Mouse (Mus musculus) lung, adult 2 months (tissue): ENCODE measurements around the gene Cox7a2l.

ENCODE experiments used
- CTCF ChIP-seq: fragments of 200-500 bp; IDR thresholded peaks from 2 replicates; pipeline ENCODE4 v1.5.1; 2011; ENCODE audit warnings: mild to moderate bottlenecking, low read length, control low read depth; ENCODE audit not compliant: insufficient read depth
- POLR2A ChIP-seq: fragments of 200-500 bp; IDR thresholded peaks from 2 replicates; pipeline ENCODE4 v1.6.1; 2011; ENCODE audit warnings: low read depth, mild to moderate bottlenecking, control low read depth, low read length, borderline replicate concordance; ENCODE audit errors: extremely low read depth

- no peak for TF ChIP-seq POLR2A
- TF ChIP-seq CTCF, result no peak
Measured at GRCm38 (mm10) chr17:83517280-83518015, at the start of gene Cox7a2l.
